Mouse (Mus musculus): ENCODE data around the gene Flrt1. TPM values are rescaled to one million over a fixed set of nuclear protein-coding genes. Genes with fewer than 3 reads are reported as not detected.

Gene Flrt1
- polyA plus RNA-seq, 1 experiment from 2014 or later: 0.82 TPM

- H3K9me3 ChIP-seq (ENCODE audit: control insufficient read depth): no peaks in the 10 kb centered on the region
- no peak overlapping the region for H3K27ac ChIP-seq (ENCODE audit: low read depth, low read length)
- 80% methylated on average over 12 of the region's 12 CpGs for WGBS
- H3K27me3 ChIP-seq (replicated peaks; ENCODE audit: control insufficient read depth, insufficient read depth, low read length): 0 out of 2 replicates have a peak, but pooled peaks cover 3% of the 10 kb centered on the region
- no peak for ATAC-seq
- H3K4me1 ChIP-seq (replicated peaks; ENCODE audit: control insufficient read depth, insufficient read depth, low read length): peaks cover 18% of the 10 kb centered on the region
- H3K4me2 ChIP-seq (replicated peaks; ENCODE audit: low read depth): no peak overlapping the region
- TF ChIP-seq CTCF (IDR thresholded peaks at IDR 0.05; ENCODE audit: low read depth): no peak
- H3K36me3 ChIP-seq (ENCODE audit: control insufficient read depth, insufficient read depth): no peaks in the 10 kb centered on the region
- no peak overlapping the region for H3K4me3 ChIP-seq (ENCODE audit: low read depth, low read length)
- no peak overlapping the region for H3K9ac ChIP-seq (ENCODE audit: low read depth, low read length)
Measured at GRCm38 (mm10) chr19:7140856-7141421, 35.4 kb upstream of the Flrt1 start.

- 0 out of 2 replicates have a peak, but pooled peaks cover 3% of the 10 kb centered on the region for H3K27me3 ChIP-seq (replicated peaks; ENCODE audit: control insufficient read depth, insufficient read depth, low read length)
- no peak for TF ChIP-seq CTCF (IDR thresholded peaks at IDR 0.05; ENCODE audit: low read depth)
- H3K9me3 ChIP-seq (ENCODE audit: control insufficient read depth): no peaks in the 10 kb centered on the region
- H3K9ac ChIP-seq (ENCODE audit: low read depth, low read length): no peak overlapping the region
- 81% methylated on average over 6 of the region's 6 CpGs for WGBS
- no peak overlapping the region for H3K27ac ChIP-seq (ENCODE audit: low read depth, low read length)
- no peak overlapping the region for H3K4me2 ChIP-seq (replicated peaks; ENCODE audit: low read depth)
- ATAC-seq: no peak
- H3K4me3 ChIP-seq (ENCODE audit: low read depth, low read length): no peak overlapping the region
- H3K36me3 ChIP-seq (ENCODE audit: control insufficient read depth, insufficient read depth): no peaks in the 10 kb centered on the region
- peaks cover 20% of the 10 kb centered on the region for H3K4me1 ChIP-seq (replicated peaks; ENCODE audit: control insufficient read depth, insufficient read depth, low read length)
Measured at GRCm38 (mm10) chr19:7140373-7140772, 34.8 kb upstream of the Flrt1 start.

- TF ChIP-seq CTCF (IDR thresholded peaks at IDR 0.05; ENCODE audit: low read depth): no peak
- Histone ChIP-seq H3K36me3 (ENCODE audit: control insufficient read depth, insufficient read depth) (no peaks in the 10 kb centered on the region), H3K4me3 (ENCODE audit: low read depth, low read length) (no peak overlapping the region), H3K9ac (ENCODE audit: low read depth, low read length) (no peak overlapping the region), H3K27ac (ENCODE audit: low read depth, low read length) (no peak overlapping the region), H3K4me1 (replicated peaks; ENCODE audit: control insufficient read depth, insufficient read depth, low read length) (peaks cover 22% of the 10 kb centered on the region), H3K9me3 (ENCODE audit: control insufficient read depth) (no peaks in the 10 kb centered on the region), H3K4me2 (replicated peaks; ENCODE audit: low read depth) (no peak overlapping the region), H3K27me3 (replicated peaks; ENCODE audit: control insufficient read depth, insufficient read depth, low read length) (no peaks in the 10 kb centered on the region)
- no peak for ATAC-seq
- WGBS: 52% methylated on average over 4 of the region's 4 CpGs
Measured at GRCm38 (mm10) chr19:7139321-7139720, 33.8 kb upstream of the Flrt1 start.

GRCm38 (mm10) chr19:7138327-7138726 lies 32.8 kb upstream of the Flrt1 start:
- peaks cover 19% of the 10 kb centered on the region for H3K4me1 ChIP-seq (replicated peaks; ENCODE audit: control insufficient read depth, insufficient read depth, low read length)
- no peaks in the 10 kb centered on the region for H3K36me3 ChIP-seq (ENCODE audit: control insufficient read depth, insufficient read depth)
- no peak overlapping the region for H3K9ac ChIP-seq (ENCODE audit: low read depth, low read length)
- no peaks in the 10 kb centered on the region for H3K27me3 ChIP-seq (replicated peaks; ENCODE audit: control insufficient read depth, insufficient read depth, low read length)
- no peak for ATAC-seq
- no peak overlapping the region for H3K27ac ChIP-seq (ENCODE audit: low read depth, low read length)
- H3K4me2 ChIP-seq (replicated peaks; ENCODE audit: low read depth): no peak overlapping the region
- WGBS: 42% methylated on average over 14 of the region's 14 CpGs
- no peaks in the 10 kb centered on the region for H3K9me3 ChIP-seq (ENCODE audit: control insufficient read depth)
- H3K4me3 ChIP-seq (ENCODE audit: low read depth, low read length): no peak overlapping the region
- no peak for TF ChIP-seq CTCF (IDR thresholded peaks at IDR 0.05; ENCODE audit: low read depth)

GRCm38 (mm10) chr19:7136714-7137498 lies 31.4 kb upstream of the Flrt1 start:
- Histone ChIP-seq H3K4me1 (replicated peaks; ENCODE audit: control insufficient read depth, insufficient read depth, low read length) (peaks cover 19% of the 10 kb centered on the region), H3K4me2 (replicated peaks; ENCODE audit: low read depth) (peak overlapping the region; percentile 49)
- peak; percentile 86 for ATAC-seq

GRCm38 (mm10) chr19:7136016-7136415 lies 30.5 kb upstream of the Flrt1 start:
- peak overlapping the region; percentile 12; the same call in 1 of the 2 replicates for H3K4me3 ChIP-seq (ENCODE audit: low read depth, low read length)

More at GRCm38 (mm10) chr19:7136714-7137498, 31.4 kb upstream of the Flrt1 start:
- TF ChIP-seq CTCF (IDR thresholded peaks at IDR 0.05; ENCODE audit: low read depth): peak; percentile 53
- Histone ChIP-seq H3K9me3 (ENCODE audit: control insufficient read depth) (no peaks in the 10 kb centered on the region), H3K27ac (ENCODE audit: low read depth, low read length) (peak overlapping the region; percentile 82), H3K9ac (ENCODE audit: low read depth, low read length) (peak overlapping the region; percentile 37; the same call in 1 of the 2 replicates), H3K36me3 (ENCODE audit: control insufficient read depth, insufficient read depth) (no peaks in the 10 kb centered on the region), H3K4me3 (ENCODE audit: low read depth, low read length) (peak overlapping the region; percentile 12; the same call in 1 of the 2 replicates), H3K27me3 (replicated peaks; ENCODE audit: control insufficient read depth, insufficient read depth, low read length) (no peaks in the 10 kb centered on the region)
- WGBS: 29% methylated on average over 14 of the region's 14 CpGs

More at GRCm38 (mm10) chr19:7136016-7136415, 30.5 kb upstream of the Flrt1 start:
- Histone ChIP-seq H3K4me2 (replicated peaks; ENCODE audit: low read depth) (peak overlapping the region; percentile 49), H3K4me1 (replicated peaks; ENCODE audit: control insufficient read depth, insufficient read depth, low read length) (peaks cover 19% of the 10 kb centered on the region), H3K27ac (ENCODE audit: low read depth, low read length) (peak overlapping the region; percentile 82), H3K9ac (ENCODE audit: low read depth, low read length) (peak overlapping the region; percentile 37; the same call in 1 of the 2 replicates), H3K9me3 (ENCODE audit: control insufficient read depth) (no peaks in the 10 kb centered on the region), H3K36me3 (ENCODE audit: control insufficient read depth, insufficient read depth) (no peaks in the 10 kb centered on the region), H3K27me3 (replicated peaks; ENCODE audit: control insufficient read depth, insufficient read depth, low read length) (no peaks in the 10 kb centered on the region)
- 16% methylated on average over 9 of the region's 9 CpGs for WGBS
- peak; percentile 71 for ATAC-seq
- TF ChIP-seq CTCF (IDR thresholded peaks at IDR 0.05; ENCODE audit: low read depth): no peak
